Mouse (Mus musculus) myocyte (in vitro differentiated cells): Measurements from ENCODE around the gene Elp6.

Experiments used
- CEBPB ChIP-seq: IDR thresholded peaks from 2 replicates; pipeline ENCODE4 v1.6.1; 2011; ENCODE audit warnings: mild to moderate bottlenecking, moderate library complexity; ENCODE audit not compliant: poor library complexity, insufficient read depth, severe bottlenecking
- E2F4 ChIP-seq: IDR thresholded peaks from one replicate; pipeline ENCODE4 v1.6.1; 2011; ENCODE audit warnings: mild to moderate bottlenecking, control low read depth, moderate library complexity; ENCODE audit not compliant: insufficient read depth
- MAX ChIP-seq: IDR thresholded peaks from one replicate; pipeline ENCODE4 v1.6.1; 2011; ENCODE audit warnings: low read depth, mild to moderate bottlenecking, control low read depth
- MYOG ChIP-seq, 3 experiments: IDR thresholded peaks; one replicate each; pipeline ENCODE4 v1.6.1; 2011; ENCODE audit warnings: control low read depth in 2 of 3, low read depth in 2 of 3, mild to moderate bottlenecking in 2 of 3; ENCODE audit not compliant: insufficient read length in 2 of 3, control insufficient read depth in 1 of 3, insufficient read depth in 1 of 3
- POLR2A ChIP-seq: IDR thresholded peaks from one replicate; pipeline ENCODE4 v1.6.1; 2011; ENCODE audit warnings: low read depth, mild to moderate bottlenecking, control low read depth, moderate library complexity; ENCODE audit not compliant: insufficient read length
- POLR2AphosphoS2 ChIP-seq: IDR thresholded peaks from one replicate; pipeline ENCODE4 v1.6.1; 2011; ENCODE audit warnings: low read depth, control low read depth; ENCODE audit not compliant: insufficient read length
- REST ChIP-seq: IDR thresholded peaks from one replicate; pipeline ENCODE4 v1.6.1; 2011; ENCODE audit warnings: mild to moderate bottlenecking, control low read depth, moderate library complexity; ENCODE audit not compliant: insufficient read depth, insufficient read length
- TCF12 ChIP-seq: IDR thresholded peaks from one replicate; pipeline ENCODE4 v1.6.1; 2011; ENCODE audit warnings: mild to moderate bottlenecking, control low read depth; ENCODE audit not compliant: poor library complexity, insufficient read depth, severe bottlenecking
- TCF3 ChIP-seq: IDR thresholded peaks from one replicate; pipeline ENCODE4 v1.6.1; 2011; ENCODE audit warnings: low read depth, control low read depth; ENCODE audit not compliant: insufficient read length
- USF1 ChIP-seq: IDR thresholded peaks from one replicate; pipeline ENCODE4 v1.6.1; 2011; ENCODE audit warnings: low read depth, mild to moderate bottlenecking, control low read depth, moderate library complexity

DNA sequence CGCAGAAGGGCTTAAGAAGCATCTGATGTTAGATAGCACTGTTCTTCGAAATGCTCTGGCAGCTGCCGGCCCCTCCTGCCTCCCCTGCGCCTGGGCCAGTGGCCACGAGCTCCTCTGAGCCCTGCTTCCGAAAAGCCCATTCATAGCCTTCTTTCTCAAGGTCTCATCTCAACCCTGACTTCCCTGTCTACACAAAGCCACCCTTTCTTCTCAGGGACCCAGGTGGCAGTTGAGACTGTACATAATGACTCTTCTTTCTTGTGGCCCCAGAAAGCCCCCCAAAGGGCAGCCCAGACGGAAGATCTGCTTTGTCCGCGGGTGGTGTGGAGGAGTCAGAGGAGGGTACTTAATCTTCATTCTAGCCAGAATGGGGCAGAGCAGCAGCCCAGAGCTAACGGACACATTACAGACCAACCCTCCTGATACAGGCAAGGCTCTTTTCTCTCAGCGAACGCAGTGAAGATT, 11.7 kb upstream of the Elp6 start:
- TF ChIP-seq MYOG (IDR thresholded peaks at IDR 0.05; ENCODE audit: control insufficient read depth in 1 of 3, insufficient read depth in 1 of 3, insufficient read length in 2 of 3, low read depth in 2 of 3) (no peak), USF1 (no peak), POLR2A (no peak), MAX (no peak), E2F4 (no peak), POLR2AphosphoS2 (no peak), CEBPB (no peak), TCF3 (no peak), TCF12 (no peak), REST (no peak)
